Mouse (Mus musculus) urinary bladder, postnatal 4 days (tissue): ENCODE data around the gene Slc39a8.
A peak's percentile ranks its signal among the peaks of the same experiment; 100 is the strongest.

Experiments
- DNase-seq, 2 experiments: peaks; one replicate each; pipeline ENCODE4 v3.0.0; 2021 to 2022; ENCODE audit warnings: low spot score in 2 of 2

Slc39a8 gene

DNA sequence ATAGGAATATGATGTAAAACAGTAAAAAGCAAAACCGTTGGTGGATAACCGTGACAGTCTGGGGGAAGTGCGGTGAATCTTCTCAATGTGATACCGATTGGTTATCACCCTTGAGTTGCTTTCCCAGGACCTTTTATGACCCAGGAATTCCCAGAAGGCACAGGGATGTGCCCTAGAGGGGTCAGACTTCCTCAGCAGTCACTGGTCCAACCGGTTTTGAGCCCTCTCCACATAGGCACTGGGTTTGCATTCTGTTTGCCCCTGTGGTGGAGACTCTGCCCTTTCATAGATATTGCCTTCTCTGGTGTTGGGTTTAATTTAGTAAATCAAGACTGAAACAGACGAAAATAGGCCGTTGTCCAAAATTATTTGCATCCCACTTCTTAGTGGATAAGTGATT lies 20.8 kb downstream of the Slc39a8 start:
- DNase-seq, result no peak

DNA sequence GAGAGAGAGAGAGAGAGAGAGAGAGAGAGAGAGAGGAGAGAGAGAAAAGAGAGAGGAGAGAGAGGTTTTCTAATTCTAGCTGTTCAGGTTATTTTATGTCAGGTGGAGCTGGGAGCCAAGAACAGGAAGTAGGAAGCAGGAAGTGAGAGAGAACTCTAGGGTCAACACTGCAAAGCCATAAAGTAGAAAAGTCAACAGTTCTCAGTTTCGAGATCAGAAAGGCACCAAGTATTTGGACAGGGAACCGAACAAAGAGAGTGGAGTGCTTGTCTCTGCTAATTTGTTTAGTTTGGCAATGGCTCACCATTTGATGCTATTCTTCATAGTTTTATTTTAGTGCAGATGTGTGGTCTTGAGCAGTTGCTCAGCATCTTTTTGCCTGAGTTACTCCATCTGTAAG lies 26.5 kb downstream of the Slc39a8 start:
- no peak for DNase-seq

GRCm38 (mm10) chr3:135853604-135854297 lies 28.7 kb downstream of the Slc39a8 start:
- DNase-seq, result no peak

- no peak for DNase-seq
These were observed 29.4 kb downstream of the Slc39a8 start for GRCm38 (mm10) chr3:135854298-135854984.

DNA sequence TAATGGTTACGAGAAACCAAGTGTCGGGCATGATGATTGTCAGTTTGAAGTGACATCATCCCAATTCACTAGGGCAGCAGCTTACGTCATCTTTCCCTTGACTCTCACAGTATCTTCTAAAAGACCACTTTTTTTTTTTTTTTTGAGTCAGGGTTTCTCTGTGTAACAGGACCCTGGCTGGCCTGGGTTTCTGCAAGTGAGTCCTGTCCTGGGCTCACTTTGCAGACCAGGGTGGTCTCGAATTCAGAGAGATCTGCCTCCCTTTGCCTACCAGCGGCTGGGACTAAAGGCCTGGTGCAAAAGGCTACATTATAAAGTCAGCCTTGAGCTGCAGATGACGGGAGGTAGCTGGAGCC lies 29.9 kb downstream of the Slc39a8 start:
- DNase-seq, result no peak

DNA sequence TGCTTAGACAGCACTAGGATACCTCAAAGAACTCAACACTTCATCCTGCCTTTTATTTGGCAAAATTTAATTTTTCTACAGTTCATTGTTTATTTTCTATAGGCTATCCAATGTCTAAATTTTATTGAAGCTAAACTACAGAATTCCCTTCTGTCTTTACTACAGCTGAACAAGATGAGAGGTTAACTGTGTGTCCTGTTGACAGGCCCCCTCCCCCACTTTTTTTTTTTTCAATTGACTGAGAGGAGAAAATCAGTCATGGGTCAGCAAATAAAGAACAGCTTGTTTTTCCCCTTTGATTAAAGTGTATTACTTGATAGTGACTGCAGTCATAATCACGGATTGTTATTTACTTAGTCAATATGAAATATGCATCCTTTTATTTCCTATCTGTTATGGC lies 31.2 kb downstream of the Slc39a8 start:
- no peak for DNase-seq

GRCm38 (mm10) chr3:135857134-135857533 lies 32.1 kb downstream of the Slc39a8 start:
- no peak for DNase-seq

- no peak for DNase-seq
These were observed 34.4 kb downstream of the Slc39a8 start for GRCm38 (mm10) chr3:135859431-135859830.

- DNase-seq, result no peak
These were observed 37.7 kb downstream of the Slc39a8 start for GRCm38 (mm10) chr3:135862804-135863203.

DNA sequence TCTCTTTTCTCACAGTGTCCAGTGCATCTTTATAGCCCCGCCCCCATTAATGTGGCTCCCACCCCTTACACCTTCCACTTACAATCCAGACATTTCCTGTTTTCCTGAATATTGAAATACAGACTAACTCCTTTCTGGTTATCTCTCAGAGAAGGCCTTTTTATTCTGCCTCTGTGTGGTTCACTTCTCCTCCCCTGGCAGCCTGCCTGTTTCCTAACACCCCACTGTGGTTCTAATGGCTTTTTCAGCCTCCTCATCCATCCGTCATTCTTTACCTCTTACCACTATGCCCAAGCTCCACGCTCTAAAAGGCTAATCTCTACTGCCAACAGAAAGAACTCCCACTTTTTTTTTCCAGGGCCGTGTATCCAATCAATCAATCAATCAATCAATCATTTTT lies 44.0 kb downstream of the Slc39a8 start:
- no peak for DNase-seq

DNA sequence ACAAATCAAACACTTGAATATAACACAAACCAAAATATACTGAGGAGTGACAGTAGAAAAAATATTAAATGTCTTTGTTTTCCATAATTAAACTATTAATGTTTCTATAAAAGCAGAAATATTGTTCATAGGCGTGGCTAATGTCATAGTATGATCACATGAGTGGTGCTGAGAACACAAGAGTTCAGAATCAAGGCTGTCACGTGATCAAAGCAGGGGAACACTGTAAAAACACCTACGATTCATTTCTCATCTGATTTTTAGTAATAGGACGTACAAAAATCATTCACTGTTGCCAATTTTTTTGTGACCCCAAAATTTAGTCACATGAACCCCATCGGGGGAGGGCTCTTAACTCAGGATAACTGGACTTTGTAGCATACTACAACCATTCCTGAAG lies 47.2 kb downstream of the Slc39a8 start:
- DNase-seq, result no peak

DNA sequence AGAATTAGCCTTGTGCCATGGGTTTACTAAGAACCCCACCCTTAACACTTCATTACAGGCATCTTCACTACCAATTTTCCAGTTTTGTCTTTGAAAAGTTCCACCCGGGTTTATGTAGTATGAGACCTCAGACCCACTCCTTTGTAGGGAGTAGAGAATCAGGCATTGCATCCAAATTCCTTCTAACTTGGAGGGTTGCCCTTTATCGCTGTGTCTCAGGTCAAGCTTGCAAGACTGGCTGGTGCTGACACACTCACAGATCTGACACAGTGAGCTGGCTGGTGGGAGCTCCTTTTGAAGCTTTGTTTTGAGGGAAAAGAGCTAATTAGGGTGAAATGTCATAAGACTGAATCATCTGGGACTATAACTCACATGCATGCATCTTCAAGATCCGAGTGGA lies 48.5 kb downstream of the Slc39a8 start:
- no peak for DNase-seq

DNA sequence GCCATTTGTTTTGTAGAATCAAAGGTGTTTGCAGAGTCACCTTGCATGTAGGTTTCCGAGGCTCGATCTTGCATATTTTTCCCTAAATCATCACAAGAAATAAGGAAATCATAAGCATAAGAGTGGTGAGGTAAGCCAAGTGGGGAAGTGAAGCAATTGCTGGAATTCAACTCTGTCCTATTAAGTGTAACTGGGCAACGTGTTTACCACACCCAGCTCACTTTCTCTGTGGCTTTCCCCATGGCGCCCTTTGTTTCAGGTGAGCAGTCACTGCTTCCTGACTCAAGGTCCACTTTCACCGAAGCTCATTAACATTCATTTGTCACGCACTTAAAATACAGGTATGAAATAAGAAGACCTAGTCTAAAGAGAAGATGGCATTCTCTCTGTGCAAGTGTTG lies 53.0 kb downstream of the Slc39a8 start:
- DNase-seq, result no peak

GRCm38 (mm10) chr3:135885927-135886658 lies 61.0 kb downstream of the Slc39a8 start:
- no peak for DNase-seq

- peak; percentile 37 to 66 for DNase-seq
These were observed 61.6 kb downstream of the Slc39a8 start for GRCm38 (mm10) chr3:135886659-135887027.

DNA sequence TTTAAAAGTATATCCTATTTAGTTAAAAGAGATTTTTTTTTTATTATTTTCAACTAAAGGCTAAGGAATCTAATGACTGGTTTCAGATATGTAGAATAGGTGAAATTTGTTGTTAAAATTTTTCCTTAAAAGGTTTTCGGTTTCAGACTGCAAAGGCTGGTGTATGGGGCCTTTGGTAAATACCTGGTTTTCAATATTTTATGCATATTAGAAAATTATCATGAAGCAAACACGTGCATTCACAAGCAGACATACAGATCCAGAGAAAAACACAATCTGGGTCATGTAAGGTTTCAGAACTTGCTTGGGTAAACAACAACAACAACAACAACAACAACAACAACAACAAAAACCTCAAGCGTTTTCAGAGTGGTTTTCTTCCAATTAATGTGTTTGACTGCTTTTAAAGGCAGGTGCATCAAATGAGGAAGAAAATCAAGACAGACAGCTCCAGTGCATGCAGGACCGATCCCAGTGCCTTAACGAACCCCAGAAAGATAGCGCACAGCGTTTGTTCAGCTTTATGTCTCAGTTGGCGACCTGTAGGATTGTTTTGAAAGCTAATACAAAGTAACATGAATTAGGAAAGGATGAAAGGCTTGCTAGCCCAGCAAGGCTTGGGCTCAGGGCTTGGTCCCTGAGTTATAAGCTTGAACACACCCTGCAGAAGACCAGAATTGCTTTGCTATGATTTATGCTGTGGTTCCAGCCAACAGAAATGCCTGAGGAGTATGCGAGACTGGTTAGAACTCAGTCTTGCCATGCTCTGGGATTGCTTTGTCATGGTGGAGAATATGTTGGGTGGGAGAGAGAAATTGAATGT lies 62.2 kb downstream of the Slc39a8 start:
- DNase-seq, result no peak

DNA sequence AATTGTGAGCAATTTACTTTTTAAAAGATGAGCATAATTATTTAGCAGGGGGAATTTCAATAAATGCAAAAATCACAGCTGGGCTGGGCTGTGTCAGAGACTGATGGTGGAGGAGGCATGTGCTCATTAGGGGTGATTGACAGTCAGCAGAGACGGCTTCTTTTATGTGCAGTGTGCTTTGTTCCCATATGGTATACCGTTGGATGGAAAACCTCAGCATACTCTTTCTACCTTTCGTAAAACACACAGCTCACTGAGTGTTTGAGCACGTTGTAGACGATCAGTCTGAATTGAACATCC lies 62.7 kb downstream of the Slc39a8 start:
- DNase-seq, result no peak

DNA sequence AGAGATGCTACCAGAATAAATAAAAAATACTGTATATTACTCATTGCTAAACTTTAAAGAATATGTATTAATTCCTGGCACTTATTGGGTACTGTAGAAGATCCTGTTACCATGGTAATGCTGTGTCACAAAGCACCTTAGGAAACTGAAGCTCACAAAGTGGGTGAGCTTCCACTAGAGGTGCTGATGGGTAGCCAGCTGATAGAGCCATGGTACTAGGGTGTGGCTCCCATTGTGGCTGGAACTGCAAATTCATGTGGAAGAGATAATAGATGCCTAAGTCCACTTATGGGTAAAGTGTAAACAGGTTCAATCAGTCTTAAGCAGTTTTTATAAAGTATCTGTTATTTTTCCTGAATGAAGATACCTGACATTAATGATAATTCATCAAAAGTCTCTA lies 64.3 kb downstream of the Slc39a8 start:
- no peak for DNase-seq

GRCm38 (mm10) chr3:135903366-135903765 lies 78.3 kb downstream of the Slc39a8 start:
- DNase-seq, result no peak

DNA sequence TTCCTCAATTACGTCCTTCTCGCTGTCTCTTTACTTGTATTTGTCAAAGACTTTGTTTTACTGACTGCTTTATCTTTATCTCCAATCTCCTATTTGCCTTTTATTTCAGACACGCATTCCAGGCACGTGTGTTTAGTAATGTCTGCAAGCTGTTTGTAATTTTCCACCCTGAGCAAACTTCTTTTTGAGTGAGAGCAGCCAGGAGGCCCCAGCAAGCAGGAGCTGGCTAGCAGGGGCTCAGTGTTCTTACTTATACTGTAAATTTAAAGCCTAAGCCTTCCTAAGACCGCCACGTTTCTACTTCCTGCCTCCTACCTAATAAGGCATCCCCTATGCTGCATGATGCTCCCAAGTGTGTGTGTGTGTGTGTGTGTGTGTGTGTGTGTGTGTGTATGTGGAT lies 79.8 kb downstream of the Slc39a8 start:
- no peak for DNase-seq

DNA sequence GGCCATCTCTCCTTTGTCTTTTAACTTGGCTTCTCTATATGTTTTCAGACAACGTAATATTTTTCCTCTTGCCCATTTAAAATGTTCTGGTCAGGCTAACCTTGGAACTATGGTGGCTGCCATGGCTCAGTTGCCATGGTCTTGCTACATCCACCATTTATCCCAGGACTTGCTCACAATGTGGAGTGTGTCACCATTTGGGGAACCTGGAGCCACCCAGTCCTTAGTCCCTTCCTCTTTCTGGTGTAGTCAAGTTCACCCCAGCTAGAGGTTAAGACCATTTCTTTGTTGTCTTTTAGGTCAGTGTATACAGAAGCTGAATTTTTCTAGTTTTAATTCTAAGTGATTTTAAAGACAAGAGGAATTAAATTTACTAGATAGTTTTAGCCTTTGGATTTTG lies 80.7 kb downstream of the Slc39a8 start:
- DNase-seq, result no peak

GRCm38 (mm10) chr3:135907028-135907427 lies 81.9 kb downstream of the Slc39a8 start:
- no peak for DNase-seq
